Mouse (Mus musculus): Measurements from ENCODE around the gene H3f3a.

DNA sequence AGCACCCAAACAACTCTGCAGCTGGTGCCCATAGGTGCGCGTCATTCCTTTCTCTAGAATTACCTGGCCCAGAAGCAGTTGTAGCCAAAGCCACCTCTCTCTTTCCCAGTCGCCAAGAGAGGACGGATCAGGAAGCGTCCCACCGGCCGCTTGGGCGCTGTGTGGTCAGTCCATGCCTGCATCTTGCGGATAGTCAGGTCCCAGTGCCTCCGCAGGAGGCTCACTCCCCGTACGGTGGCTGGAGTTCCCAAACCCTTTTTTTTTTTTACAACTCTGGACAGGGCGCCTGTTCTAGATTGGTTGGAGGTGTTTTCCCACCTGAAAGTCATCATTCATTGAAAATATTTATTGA lies 35.4 kb downstream of the H3f3a start:
- no peak for TF ChIP-seq CTCF (IDR thresholded peaks at IDR 0.05)
- TF ChIP-seq EP300 (IDR thresholded peaks at IDR 0.05) = no peak

Measured in lung, postnatal 0 days (tissue).